Mouse (Mus musculus) yolk sac, embryonic 10.5 days (tissue): ENCODE measurements at regions not wholly inside any gene's neighbourhood (a gene's known extent, or its start where the extent isn't known, plus 50 kb on each side); places are given as distances from the start of the nearest gene placed in this dataset.

ENCODE experiments used
- DNase-seq: peaks from one replicate; pipeline ENCODE4 v3.0.0-alpha.2; 2017; ENCODE audit warnings: low spot score

GRCm38 (mm10) chr10:44641616-44642015 is 113.3 kb upstream of the Prdm1 start:
- DNase-seq = no peak

GRCm38 (mm10) chr10:44640620-44641019 is 112.3 kb upstream of the Prdm1 start:
- DNase-seq = no peak

GRCm38 (mm10) chr10:44638678-44639077 is 110.4 kb upstream of the Prdm1 start:
- no peak for DNase-seq

GRCm38 (mm10) chr10:44636786-44637185 is 108.5 kb upstream of the Prdm1 start:
- DNase-seq = no peak

- DNase-seq = no peak
Measured at GRCm38 (mm10) chr10:44636061-44636460, 107.8 kb upstream of the Prdm1 start.

- no peak for DNase-seq
Measured at GRCm38 (mm10) chr10:44631584-44631983, 103.3 kb upstream of the Prdm1 start.

- DNase-seq = no peak
Measured at GRCm38 (mm10) chr10:44630485-44630884, 102.2 kb upstream of the Prdm1 start.

- DNase-seq = no peak
Measured at GRCm38 (mm10) chr10:44628387-44628786, 100.1 kb upstream of the Prdm1 start.

- no peak for DNase-seq
Measured at GRCm38 (mm10) chr10:44627431-44627830, 99.1 kb upstream of the Prdm1 start.

GRCm38 (mm10) chr10:44625521-44625920 is 97.2 kb upstream of the Prdm1 start:
- DNase-seq = no peak

GRCm38 (mm10) chr10:44615586-44615985 is 87.3 kb upstream of the Prdm1 start:
- DNase-seq = no peak

GRCm38 (mm10) chr10:44612571-44612970 is 84.3 kb upstream of the Prdm1 start:
- DNase-seq = no peak

- DNase-seq = no peak
Measured at GRCm38 (mm10) chr10:44611399-44611798, 83.1 kb upstream of the Prdm1 start.

GRCm38 (mm10) chr10:44609187-44609586 is 80.9 kb upstream of the Prdm1 start:
- no peak for DNase-seq

- no peak for DNase-seq
Measured at GRCm38 (mm10) chr10:44607334-44607851, 79.1 kb upstream of the Prdm1 start.

- peak; percentile 33 for DNase-seq
Measured at GRCm38 (mm10) chr10:44604512-44604911, 76.2 kb upstream of the Prdm1 start.

GRCm38 (mm10) chr10:44603461-44603860 is 75.2 kb upstream of the Prdm1 start:
- DNase-seq = no peak

GRCm38 (mm10) chr10:44601550-44601949 is 73.2 kb upstream of the Prdm1 start:
- no peak for DNase-seq

GRCm38 (mm10) chr10:44599964-44600334 is 71.6 kb upstream of the Prdm1 start:
- DNase-seq = no peak

GRCm38 (mm10) chr10:44599331-44599963 is 71.1 kb upstream of the Prdm1 start:
- no peak for DNase-seq

GRCm38 (mm10) chr10:44598615-44599014 is 70.3 kb upstream of the Prdm1 start:
- no peak for DNase-seq

GRCm38 (mm10) chr10:44595932-44596331 is 67.6 kb upstream of the Prdm1 start:
- no peak for DNase-seq

- DNase-seq = no peak
Measured at GRCm38 (mm10) chr10:44589842-44590241, 61.5 kb upstream of the Prdm1 start.

- DNase-seq = no peak
Measured at GRCm38 (mm10) chr10:44589352-44589751, 61.1 kb upstream of the Prdm1 start.
